Mouse (Mus musculus): ENCODE results near the gene Gipc1. TPM values are rescaled to one million over a fixed set of nuclear protein-coding genes. Genes with fewer than 3 reads are reported as not detected.

Gene Gipc1
- 24.5 to 29.6 TPM (median 27.1 TPM) in 4 replicates for total RNA-seq (2023; ENCODE audit: inconsistent age)

DNA sequence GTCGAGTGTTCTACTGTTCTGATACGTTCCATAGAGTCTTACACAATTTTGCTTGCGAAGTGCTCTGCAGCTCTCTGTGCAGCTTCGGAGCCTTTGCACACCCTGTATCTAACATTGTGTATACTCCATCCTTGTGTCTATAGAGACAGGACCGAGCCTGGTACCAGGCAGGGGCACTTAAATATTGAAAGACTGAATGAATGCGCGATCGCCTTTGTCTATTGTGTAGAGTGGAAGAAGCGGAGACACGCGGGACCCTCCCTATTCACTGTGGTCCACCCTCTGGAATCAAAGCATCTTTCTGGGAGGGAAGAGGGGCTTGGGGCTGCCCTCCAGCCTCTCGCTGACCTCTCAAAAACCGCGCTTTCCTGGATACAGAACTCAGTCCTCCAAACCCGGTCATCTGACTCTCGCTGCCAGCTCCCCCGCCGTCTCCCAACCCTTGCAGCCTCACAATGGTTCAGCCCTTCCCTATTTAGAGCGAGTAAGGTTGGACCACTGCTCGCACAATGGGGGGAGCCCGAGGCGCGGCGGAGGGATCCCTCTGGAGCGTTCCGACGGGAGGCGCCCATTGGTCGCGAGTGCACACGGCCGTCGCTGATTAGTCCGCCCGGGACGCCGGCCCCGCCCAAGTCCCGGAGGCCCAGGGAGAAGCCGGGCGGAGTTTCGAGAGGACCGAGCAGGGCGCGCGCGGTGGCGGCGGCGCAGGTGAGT is at the start of gene Gipc1:
Gene Gipc1, plus strand, starts transcription at position 648 of the 714 bp plus-strand sequence.

DNA sequence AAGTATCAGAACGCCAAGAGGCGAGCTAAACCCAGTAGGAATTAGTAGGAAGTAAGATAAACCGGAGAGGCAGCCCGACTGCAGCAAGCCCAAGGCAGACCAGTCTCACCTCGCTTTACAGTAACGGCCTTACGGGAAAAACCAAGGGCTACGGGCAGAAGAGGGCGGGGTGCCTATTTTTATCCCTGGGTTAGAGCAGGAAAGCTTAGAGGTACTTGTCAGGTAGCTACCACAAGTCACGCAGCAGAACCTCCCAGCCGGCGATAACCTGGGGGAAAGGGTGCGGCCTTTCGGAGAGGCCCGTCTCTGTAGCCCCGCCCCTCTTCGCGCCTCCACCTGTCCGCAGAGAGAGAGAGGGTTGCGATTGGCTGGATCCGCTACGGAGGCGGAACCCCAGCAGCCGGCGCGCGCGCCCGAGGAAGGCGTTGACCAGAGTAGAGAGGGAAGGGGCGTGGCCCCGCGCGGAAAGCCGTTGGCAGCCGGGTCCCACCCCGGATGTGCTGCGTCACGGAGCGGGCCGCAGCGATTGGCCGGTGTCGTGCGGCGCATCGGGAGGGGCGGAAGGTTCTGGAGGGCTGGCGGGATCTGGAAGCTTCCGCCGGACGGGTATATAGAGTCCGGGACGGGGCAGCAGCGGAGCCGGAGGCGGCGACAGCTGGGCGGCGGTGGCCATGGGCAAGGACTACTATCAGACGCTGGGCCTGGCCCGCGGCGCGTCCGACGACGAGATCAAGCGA is 44.6 kb upstream of the Gipc1 start, which contains the start of the genes Tecr and Dnajb1:
Gene Tecr, minus strand, starts transcription at position 311 of the 737 bp plus-strand sequence.
Gene Dnajb1, plus strand, starts transcription at position 533 of the 737 bp plus-strand sequence.

DNA sequence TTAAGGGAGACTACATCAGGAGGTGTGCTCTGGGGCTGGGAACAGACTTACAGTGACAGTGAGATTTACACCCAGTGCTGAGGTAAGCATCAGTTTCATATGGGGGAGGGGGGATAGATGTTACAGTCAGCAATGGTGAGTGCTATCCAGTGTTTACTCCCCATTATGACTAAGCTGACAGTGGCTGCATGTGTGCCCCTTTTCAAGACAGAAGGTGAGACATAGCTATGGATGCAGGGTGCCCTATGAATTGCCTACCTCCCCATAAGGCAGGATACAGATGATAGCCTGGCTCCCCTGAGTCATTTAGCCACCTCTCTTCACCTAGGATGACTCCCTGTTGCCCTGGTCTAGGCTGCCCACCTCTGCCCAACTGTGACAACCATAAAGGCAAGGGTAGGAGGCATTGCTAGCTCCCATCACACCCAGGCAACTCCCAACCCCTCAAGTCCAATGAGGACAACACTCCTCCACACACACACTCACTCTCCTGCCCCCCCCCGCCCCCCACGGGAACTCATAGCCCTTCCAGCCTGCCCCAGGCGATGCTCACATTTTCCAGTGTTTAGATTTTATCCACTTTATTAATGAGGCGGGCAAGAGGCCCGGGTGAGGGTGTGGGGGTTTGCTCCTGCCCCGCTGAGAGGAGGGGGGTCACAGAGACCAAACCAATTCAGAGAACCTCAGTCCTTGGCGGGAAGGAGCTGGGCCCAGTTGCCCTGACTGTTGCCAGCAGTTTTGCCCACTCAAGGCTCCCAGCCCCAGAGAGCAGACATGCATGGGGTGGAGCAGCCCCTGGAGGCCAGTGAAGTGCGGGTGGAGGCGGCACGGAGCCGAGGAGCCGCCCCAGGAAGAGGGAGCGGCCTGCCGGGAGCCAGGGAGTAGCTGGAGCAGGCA is 13.7 kb downstream of the Gipc1 start, which contains the start of gene Ptger1:
Gene Ptger1, plus strand, starts transcription at position 710 of the 897 bp plus-strand sequence.

DNA sequence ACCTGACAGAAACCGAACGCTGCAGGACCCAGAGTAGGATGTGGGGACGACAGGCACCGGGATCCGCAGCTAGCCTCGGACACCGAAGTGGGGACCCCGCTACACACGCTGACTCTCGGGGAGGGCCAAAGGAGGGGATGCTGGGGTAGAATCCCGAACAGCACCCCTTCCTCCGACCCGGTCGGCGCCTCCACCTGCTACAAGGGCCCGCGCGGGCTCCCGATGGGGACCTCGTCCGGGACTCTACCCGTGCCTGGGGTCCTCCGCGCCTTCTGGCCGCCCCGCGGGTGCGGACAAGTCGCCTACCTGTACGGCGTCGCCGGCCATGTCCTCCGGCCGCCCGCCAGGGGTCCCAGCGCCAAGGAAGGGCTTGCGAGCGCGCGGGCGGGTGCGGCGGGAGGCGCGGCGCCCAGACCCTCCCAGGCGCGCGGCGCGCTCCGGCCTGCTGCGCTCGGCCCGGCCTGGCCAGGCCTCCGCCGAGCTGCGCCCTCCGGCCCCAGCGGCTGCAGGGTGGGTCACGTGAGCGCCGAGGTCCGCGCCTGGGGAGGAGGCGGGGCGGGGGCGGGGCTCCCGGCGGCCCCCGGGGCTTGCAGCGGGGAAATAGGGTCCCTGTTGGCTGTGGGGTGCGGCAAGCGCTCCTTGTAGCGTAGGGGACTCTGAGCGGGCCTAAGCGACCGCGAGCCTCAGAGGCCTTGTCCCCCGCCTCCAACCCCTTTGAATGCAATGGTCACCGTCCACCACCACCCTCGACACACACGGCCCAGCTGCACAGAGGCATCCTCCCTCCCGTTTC is 46.4 kb downstream of the Gipc1 start, which contains the start of gene Pkn1:
Gene Pkn1, minus strand, starts transcription at position 519 of the 793 bp plus-strand sequence.

Other genes starting within 250 kb of the Gipc1 start
- gene Scoc, start 194.3 kb upstream of the Gipc1 start, total RNA-seq (2023; ENCODE audit: inconsistent age): 16.4 to 22.8 TPM (median 21.1 TPM) in 4 replicates
- not detected in 4 replicates for gene Olfr370, start 116.9 kb upstream of the Gipc1 start, total RNA-seq (2023; ENCODE audit: inconsistent age)
- gene Ndufb7, start 86.0 kb upstream of the Gipc1 start, total RNA-seq (2023; ENCODE audit: inconsistent age): 78.6 to 95.9 TPM (median 83.3 TPM) in 4 replicates
- 184 to 225 TPM (median 220 TPM) in 4 replicates for gene Tecr, start 44.7 kb upstream of the Gipc1 start, total RNA-seq (2023; ENCODE audit: inconsistent age)
- gene Dnajb1, start 44.5 kb upstream of the Gipc1 start, total RNA-seq (2023; ENCODE audit: inconsistent age): 88.1 to 108 TPM (median 91.7 TPM) in 4 replicates
- 0.35 to 0.77 TPM (median 0.50 TPM) in 4 replicates for gene Ptger1, start 14.0 kb downstream of the Gipc1 start, total RNA-seq (2023; ENCODE audit: inconsistent age)
- gene Pkn1, start 46.5 kb downstream of the Gipc1 start, total RNA-seq (2023; ENCODE audit: inconsistent age): 340 to 352 TPM (median 342 TPM) in 4 replicates
- gene Ddx39, start 62.5 kb downstream of the Gipc1 start, total RNA-seq (2023; ENCODE audit: inconsistent age): 98.5 to 114 TPM (median 103 TPM) in 4 replicates
- 830 to 1,032 TPM (median 998 TPM) in 4 replicates for gene Adgre5, start 88.6 kb downstream of the Gipc1 start, total RNA-seq (2023; ENCODE audit: inconsistent age)
- 4.0 to 9.1 TPM (median 5.7 TPM) in 4 replicates for gene Adgrl1, start 247.4 kb downstream of the Gipc1 start, total RNA-seq (2023; ENCODE audit: inconsistent age)

Measured in B cell, adult (primary cell).